Comparison of ENCODE assay signal across 8 mouse cellular contexts in genomic region chr8:3221047-3221959, GRCm38 (mm10). TPM values are rescaled to one million over a fixed set of nuclear protein-coding genes. Genes with fewer than 3 reads are reported as not detected.
A peak's percentile ranks its signal among the peaks of the same experiment; 100 is the strongest.
DNase-seq lines count a peak whose midpoint lies in the region; ATAC-seq lines count a peak whose summit lies in the region.

No protein-coding gene starts in this region.

- intact Hi-C loops in gastrocnemius, postnatal 36 days (cut with DNase I) = loop anchor here (1.0 kb wide), 1 partner anchor 58 kb away; the partner anchor contains the start of gene Insr
- intact Hi-C loops in left cerebral cortex, postnatal 14 days (cut with DNase I) = loop anchor here (1.0 kb wide), 1 partner anchor 57 kb away; no protein-coding TSS in a partner anchor

- 1% methylated on average over 43 of the region's 43 CpGs for WGBS in intestine, embryonic 15.5 days

- no peaks in the 10 kb centered on the region for H3K27me3 ChIP-seq in intestine, embryonic 15.5 days (replicated peaks)

- peak overlapping the region; percentile 89 for H3K27ac ChIP-seq in intestine, embryonic 15.5 days

- no peaks in the 10 kb centered on the region for H3K9me3 ChIP-seq in intestine, embryonic 15.5 days

- no peaks in the 10 kb centered on the region for H3K36me3 ChIP-seq in intestine, embryonic 15.5 days

- DNase-seq in adrenal gland, adult 8-10 months = peak; percentile 92
- DNase-seq in embryo, embryonic 11.5 days (ENCODE audit: low read depth, low spot score) = peak; percentile 87
- peak; percentile 76 to 86 for DNase-seq in gastrocnemius, postnatal 36 days
- DNase-seq in left cerebral cortex, postnatal 14 days (ENCODE audit: low spot score in 2 of 2) = peak; percentile 85 to 89
- DNase-seq in right cerebral cortex, postnatal 14 days = peak; percentile 87
- DNase-seq in urinary bladder, postnatal 25 days (ENCODE audit: low spot score) = peak; percentile 80

- H3K9ac ChIP-seq in intestine, embryonic 15.5 days = peak overlapping the region; percentile 67

- peak overlapping the region; percentile 55 for H3K4me3 ChIP-seq in intestine, embryonic 15.5 days (replicated peaks)

- H3K4me2 ChIP-seq in intestine, embryonic 15.5 days (replicated peaks) = peak overlapping the region; percentile 84

- peaks cover 24% of the 10 kb centered on the region for H3K4me1 ChIP-seq in intestine, embryonic 15.5 days (replicated peaks)

- peak; percentile 98 for ATAC-seq in intestine, embryonic 15.5 days
- peak; percentile 98 for ATAC-seq in megakaryocyte-erythroid progenitor cell, adult 5-6 weeks (replicated peaks; ENCODE audit: low FRiP score, low TSS enrichment, poor library complexity, severe bottlenecking)

RNA-seq across cellular contexts. Expression of gene Insr, which starts 58.1 kb away (rescaled TPM):
- total RNA-seq in adrenal gland, adult 8-10 months (2022) = 100 to 1,000 TPM; 139 to 174 (median 151) TPM
- 10 to 100 TPM; 49.0 to 62.6 TPM for total RNA-seq in gastrocnemius, postnatal 36 days (2021)
- 31.8 and 38.6 TPM in 2 replicates for polyA plus RNA-seq in intestine, embryonic 15.5 days (2015; fragmentation: Nextera tagmentation; extraction: Ambion mirVana)
- 10 to 100 TPM; 45.3 to 48.9 TPM for total RNA-seq in left cerebral cortex, postnatal 14 days (2021)
- total RNA-seq in megakaryocyte-erythroid progenitor cell, adult 5-6 weeks (2014; fragmentation: Nextera tagmentation) = 14.1 and 24.9 TPM in 2 replicates
- total RNA-seq in megakaryocyte-erythroid progenitor cell, adult 5-6 weeks (2017) = 6.1 and 11.5 TPM in 2 replicates

Comparison
In these comparisons a context has a peak if more than half of its experiments do, and no peak if none do; other contexts are left out.
1. Peak in every context shown above with its lines: DNase-seq, ATAC-seq, H3K4me3 ChIP-seq and H3K27ac ChIP-seq.